Mouse (Mus musculus): ENCODE results near the gene Zfp612.

Gene Zfp612

DNA sequence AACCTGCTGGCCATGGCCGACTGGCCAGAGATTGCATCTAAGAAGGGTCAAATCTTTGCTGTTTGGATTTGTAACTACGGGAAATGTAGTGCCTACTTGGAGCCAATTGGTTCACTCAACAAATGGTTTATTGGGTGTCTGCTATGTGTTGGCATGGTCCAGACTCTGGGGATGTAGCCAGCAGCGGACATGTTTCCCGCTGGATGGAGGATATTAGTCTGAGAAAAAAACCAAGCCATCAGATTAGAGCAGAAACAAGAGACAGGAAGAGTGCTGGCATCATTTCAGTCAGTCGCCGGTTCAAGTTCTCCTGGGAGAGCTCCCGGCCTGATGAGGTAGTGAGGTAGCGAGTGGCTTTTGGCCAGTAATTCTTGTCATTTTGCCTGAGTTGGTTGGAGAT, 54.7 kb downstream of the Zfp612 start:
- DNase-seq (ENCODE audit: low read depth) = no peak

DNA sequence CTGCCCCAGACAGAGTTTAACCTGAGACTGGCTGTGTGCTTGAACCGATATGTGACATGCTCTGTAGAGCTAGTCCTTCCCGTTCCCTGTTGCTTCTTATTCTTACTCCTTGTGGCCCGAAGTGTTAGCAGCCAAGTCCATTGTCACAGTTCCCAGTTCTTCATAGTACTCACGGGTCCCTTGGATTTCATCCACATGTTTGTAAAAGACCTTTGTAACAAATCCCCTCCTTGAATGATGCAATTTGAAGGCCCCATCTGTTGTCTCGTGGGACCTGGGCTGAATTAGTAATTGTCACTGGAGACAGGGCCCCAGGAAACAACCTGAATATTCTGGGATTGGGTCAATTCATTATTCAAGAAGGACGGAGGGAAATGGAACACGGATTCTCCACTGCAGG, 56.0 kb downstream of the Zfp612 start:
- no peak for DNase-seq (ENCODE audit: low read depth)

DNA sequence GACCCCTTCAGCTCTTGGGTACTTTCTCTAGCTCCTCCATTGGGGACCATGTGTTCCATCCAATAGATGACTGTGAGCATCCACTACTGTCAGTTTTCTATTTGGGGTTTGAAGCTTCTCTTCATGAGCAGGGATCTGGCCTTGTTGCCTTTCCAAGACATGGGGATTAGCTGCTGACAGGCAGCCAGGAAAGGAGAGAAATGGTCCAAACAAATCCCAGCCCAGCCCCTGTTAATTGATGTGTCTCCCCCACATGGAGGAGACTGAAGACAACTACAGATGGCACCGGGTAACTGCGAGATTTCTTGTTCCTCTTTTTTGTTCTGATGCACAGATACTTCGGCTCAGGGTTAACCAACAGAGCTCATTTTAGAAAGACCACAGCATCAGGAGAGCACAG, 60.6 kb downstream of the Zfp612 start:
- DNase-seq (ENCODE audit: low read depth) = no peak

DNA sequence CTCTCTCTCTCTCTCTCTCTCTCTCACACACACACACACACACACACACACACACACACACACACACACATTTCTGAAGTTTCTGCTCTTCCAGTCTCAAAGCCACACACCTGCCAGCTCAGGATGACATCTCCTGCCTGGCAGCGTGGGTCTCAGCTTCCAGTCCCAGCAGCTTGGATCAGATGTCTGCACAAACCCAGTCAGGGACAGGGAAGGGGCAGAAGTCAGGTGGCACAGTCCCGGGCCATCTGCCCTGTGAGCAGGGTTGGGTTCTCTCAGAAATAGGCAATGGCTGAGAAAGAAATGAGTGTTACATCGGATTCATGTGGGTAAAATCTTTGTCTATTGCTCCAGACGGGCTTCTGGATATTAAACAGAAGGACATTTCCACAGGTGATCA, 61.2 kb downstream of the Zfp612 start:
- no peak for DNase-seq (ENCODE audit: low read depth)
